Mouse (Mus musculus): ENCODE data around the gene Pnmt.

Gene Pnmt

GRCm38 (mm10) chr11:98385638-98386585, at the start of gene Pnmt:
Gene Pnmt (plus strand): TSS chr11:98386450.
- no peak for DNase-seq

- peak; percentile 93 to 95 for DNase-seq
These were observed 47.7 kb upstream of the Pnmt start for GRCm38 (mm10) chr11:98338507-98338961.

- peak; percentile 73 to 75 for DNase-seq
These were observed 47.2 kb upstream of the Pnmt start for GRCm38 (mm10) chr11:98339071-98339501.

GRCm38 (mm10) chr11:98339679-98340287, 46.5 kb upstream of the Pnmt start:
- peak in 1 of 2 experiments; percentile 59 for DNase-seq

GRCm38 (mm10) chr11:98340597-98340996, 45.7 kb upstream of the Pnmt start:
- DNase-seq: no peak

- DNase-seq: no peak
These were observed 45.1 kb upstream of the Pnmt start for GRCm38 (mm10) chr11:98341174-98341573.

GRCm38 (mm10) chr11:98342000-98342945, 44.0 kb upstream of the Pnmt start:
- DNase-seq: peak; percentile 97 to 100

- DNase-seq: peak; percentile 96
These were observed 41.0 kb upstream of the Pnmt start for GRCm38 (mm10) chr11:98345253-98345652.

GRCm38 (mm10) chr11:98346168-98346567, 40.1 kb upstream of the Pnmt start:
- DNase-seq: no peak

- peak; percentile 34 to 55 for DNase-seq
These were observed 38.7 kb upstream of the Pnmt start for GRCm38 (mm10) chr11:98347385-98348082.

- DNase-seq: peak; percentile 84 to 86
These were observed 37.9 kb upstream of the Pnmt start, which contains the start of gene Ppp1r1b for GRCm38 (mm10) chr11:98348083-98348961. Gene Ppp1r1b (plus strand): TSS chr11:98348404.

GRCm38 (mm10) chr11:98349308-98349707, 36.9 kb upstream of the Pnmt start:
- DNase-seq: no peak

GRCm38 (mm10) chr11:98352272-98352990, 33.8 kb upstream of the Pnmt start:
- no peak for DNase-seq

GRCm38 (mm10) chr11:98353651-98354211, 32.5 kb upstream of the Pnmt start:
- DNase-seq: no peak

- DNase-seq: no peak
These were observed 31.8 kb upstream of the Pnmt start for GRCm38 (mm10) chr11:98354445-98354844.

- peak; percentile 59 to 67 for DNase-seq
These were observed 30.4 kb upstream of the Pnmt start for GRCm38 (mm10) chr11:98355732-98356299.

- no peak for DNase-seq
These were observed 29.4 kb upstream of the Pnmt start for GRCm38 (mm10) chr11:98356625-98357394.

- no peak for DNase-seq
These were observed 28.7 kb upstream of the Pnmt start for GRCm38 (mm10) chr11:98357396-98358160.

Data from cerebellum, postnatal 25 days (tissue).